Mouse (Mus musculus) embryo, embryonic 9.5 days (tissue): Measurements from ENCODE around the gene Gm20498.
A peak's percentile ranks its signal among the peaks of the same experiment; 100 is the strongest.
"Not testable (repeated sequence)": the region's sequence is repeated elsewhere in the genome, so short reads cannot be mapped to it uniquely, and the experiment has no call there.

ENCODE experiments used
- DNase-seq: peaks from one replicate; pipeline ENCODE4 v3.0.0-alpha.2; 2017; ENCODE audit errors: extremely low spot score

The Gm20498 gene

DNA sequence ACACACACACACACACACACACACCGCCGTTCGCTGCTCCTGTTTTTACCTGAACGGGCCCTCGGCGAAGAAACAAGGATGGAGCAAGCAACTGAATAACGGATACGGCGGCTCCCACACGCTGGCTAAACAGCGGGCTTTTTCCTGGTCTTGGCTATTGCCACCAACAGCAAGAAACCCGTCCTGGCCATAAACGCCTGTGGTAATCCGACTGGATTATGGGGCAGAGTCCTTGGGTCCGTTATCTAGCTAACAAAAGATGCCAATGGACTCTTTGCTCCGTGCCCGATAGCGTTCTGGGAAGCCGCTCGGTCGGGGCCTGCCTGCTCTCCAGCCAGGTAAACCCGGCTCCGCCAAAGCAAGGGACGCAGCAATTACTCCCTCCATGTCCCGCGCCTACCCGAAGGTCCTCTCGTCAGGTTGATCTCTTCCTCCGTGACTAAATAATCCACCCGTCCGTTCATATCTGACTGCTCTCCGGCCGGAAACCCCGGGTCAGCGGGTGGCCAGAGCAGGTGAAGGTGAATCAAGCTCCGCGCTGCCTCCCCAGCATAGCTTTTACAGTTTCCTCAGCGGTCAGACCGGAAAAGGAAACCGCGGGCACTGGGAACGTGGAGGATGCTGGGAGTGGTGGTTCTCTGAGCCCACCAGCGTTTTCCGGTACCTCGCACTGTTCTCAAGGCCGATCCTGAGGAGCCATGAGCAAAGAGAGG, at the start of gene Gm20498, which contains the start of gene Synj2bp:
Gene Gm20498, minus strand, starts transcription at position 590 of the 713 bp plus-strand sequence.
Gene Synj2bp, minus strand, starts transcription at position 596 of the 713 bp plus-strand sequence.
- DNase-seq, result peak; percentile 86

GRCm38 (mm10) chr12:81568374-81568773, 35.7 kb upstream of the Gm20498 start, which contains the start of gene Adam21:
Adam21 (minus strand) TSS chr12:81568474.
- DNase-seq, result no peak

- DNase-seq, result no peak
These were observed 35.2 kb upstream of the Gm20498 start for GRCm38 (mm10) chr12:81567931-81568330.

- DNase-seq, result no peak
These were observed 31.5 kb upstream of the Gm20498 start for GRCm38 (mm10) chr12:81564173-81564572.

GRCm38 (mm10) chr12:81549286-81549685, 16.6 kb upstream of the Gm20498 start:
- DNase-seq, result no peak

GRCm38 (mm10) chr12:81547163-81547562, 14.5 kb upstream of the Gm20498 start:
- DNase-seq, result no peak

- no peak for DNase-seq
These were observed 319 bp upstream of the Gm20498 start for GRCm38 (mm10) chr12:81533029-81533419.

DNA sequence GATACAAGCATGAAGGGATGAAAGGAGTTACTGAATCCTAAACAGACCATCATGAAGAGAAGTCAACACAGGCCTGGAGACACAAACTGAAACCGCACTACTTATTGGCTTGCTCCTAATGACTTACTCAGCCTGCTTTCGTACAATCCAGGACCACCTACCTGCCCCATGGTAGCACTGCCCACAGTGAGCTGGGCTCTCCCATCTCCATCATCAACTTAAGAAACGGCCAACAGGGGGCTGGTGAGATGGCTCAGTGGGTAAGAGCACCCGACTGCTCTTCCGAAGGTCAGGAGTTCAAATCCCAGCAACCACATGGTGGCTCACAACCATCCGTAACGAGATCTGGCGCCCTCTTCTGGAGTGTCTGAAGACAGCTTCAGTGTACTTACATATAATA, 2.1 kb downstream of the Gm20498 start:
- DNase-seq, result peak; percentile 2

DNA sequence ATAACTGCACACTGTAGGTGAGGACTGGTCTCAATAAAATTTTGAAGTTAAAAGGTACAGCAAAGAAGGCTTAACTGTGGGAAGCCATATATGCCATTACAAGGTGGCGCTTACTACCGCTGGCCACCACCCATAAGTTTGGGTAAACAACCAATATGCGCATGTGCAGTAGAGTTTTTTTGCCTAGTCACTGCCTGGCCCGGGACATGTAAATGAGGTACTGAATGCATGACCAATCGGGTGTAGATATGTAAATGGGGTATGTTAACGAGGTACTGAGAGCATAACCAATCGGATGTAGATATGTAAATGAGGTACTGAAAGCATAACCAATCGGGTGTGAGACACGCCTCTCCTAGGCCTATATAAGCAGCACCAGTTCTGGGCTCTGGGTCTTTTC, 35.8 kb downstream of the Gm20498 start:
- DNase-seq, result not testable (repeated sequence)

DNA sequence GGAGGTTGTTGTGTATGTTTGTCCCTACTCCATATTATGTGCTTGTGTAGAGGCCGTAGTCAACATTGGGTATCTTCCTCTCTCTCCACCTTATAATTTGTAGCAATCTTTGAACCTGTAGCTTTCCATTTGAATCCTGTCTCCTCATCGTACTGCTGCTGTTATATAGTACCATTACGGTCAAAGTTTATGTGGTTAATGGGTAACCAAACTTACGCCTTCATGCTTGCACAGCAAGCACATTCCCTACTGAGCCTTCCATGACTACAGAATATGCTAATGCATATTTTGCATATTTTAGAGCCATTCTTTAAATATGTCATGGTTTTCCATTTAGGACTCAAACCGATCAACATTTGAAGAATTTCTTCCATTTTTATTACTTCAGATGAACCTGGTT, 42.2 kb downstream of the Gm20498 start:
- DNase-seq, result no peak

GRCm38 (mm10) chr12:81485311-81485710, 47.4 kb downstream of the Gm20498 start:
- no peak for DNase-seq

GRCm38 (mm10) chr12:81484727-81485191, 47.9 kb downstream of the Gm20498 start, which contains the start of gene Cox16:
Cox16 (minus strand) TSS chr12:81485127.
- DNase-seq, result peak; percentile 93

DNA sequence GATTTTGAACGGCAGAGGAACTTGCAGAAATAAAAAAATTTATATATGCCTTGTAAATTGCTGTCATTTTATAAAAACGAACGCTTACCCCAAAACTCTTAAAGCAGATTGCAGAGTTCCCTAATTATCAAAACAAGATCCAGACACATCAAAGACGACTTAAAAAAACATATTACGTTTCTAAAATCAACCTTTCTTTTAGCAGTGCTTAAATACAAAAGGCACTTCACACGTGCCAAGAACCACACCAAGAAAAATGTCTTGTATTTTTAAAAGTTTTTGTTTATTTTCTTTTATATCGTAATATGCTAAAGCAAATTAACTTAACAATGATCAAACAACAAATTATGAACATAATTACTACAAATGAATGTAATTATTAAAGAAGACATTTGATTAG, 48.5 kb downstream of the Gm20498 start:
- DNase-seq, result no peak

DNA sequence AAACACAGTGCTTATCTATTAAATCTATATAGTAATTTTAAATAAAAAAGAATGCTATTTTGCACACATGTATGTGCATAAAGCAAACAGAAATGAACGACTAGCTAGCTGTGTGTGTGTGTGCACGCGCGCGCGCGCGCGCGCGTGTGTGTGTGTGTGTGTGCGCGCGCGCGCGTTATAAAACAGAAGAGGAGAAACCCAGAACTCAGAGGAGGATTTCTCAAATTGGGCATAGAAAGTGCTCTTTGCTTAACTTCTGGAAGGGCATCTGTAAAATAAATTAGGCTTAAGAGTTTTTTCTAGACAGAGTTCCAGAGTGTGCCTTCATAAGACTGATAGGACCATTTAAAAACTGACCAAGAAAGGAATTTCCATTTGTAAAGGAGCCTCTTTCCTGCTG, 49.0 kb downstream of the Gm20498 start:
- DNase-seq, result peak; percentile 55

DNA sequence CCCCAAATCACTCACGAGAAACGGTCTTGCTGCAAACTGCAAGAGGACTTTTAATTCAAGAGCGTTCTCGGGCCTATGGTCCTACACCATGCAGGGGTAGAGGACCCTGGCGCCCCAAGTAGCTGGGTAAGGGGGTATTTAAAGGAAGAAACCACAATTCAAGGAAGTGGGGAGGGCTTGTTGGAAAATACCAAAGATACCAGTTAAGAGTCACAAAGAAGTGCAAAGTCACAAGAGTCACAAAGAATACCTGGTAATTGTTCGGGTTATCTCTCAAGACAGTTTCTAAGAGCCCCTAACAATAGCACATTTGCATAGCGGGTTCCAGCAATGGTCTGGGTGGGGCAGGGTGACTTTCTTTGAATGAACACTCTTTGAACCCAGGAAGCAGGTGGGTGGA, 73.7 kb downstream of the Gm20498 start:
- not testable (repeated sequence) for DNase-seq

DNA sequence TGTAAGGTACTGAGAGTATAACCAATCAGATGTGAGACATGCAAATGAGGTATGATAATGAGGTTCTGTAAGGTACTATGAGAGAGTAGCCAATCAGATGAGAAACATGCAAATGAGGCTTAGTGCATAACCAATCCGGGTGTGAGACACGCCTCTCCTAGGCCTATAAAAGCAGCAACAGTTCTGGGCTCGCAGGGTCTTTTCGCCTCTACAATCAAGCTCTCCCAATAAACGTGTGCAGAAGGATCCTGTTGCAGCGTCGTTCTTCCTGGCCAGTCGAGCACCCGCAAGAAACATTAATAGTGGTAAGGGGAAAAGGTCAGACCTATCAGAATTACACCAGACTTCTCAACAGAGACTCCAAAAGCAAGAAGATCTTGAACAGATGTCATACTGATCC, 93.7 kb downstream of the Gm20498 start:
- not testable (repeated sequence) for DNase-seq

DNA sequence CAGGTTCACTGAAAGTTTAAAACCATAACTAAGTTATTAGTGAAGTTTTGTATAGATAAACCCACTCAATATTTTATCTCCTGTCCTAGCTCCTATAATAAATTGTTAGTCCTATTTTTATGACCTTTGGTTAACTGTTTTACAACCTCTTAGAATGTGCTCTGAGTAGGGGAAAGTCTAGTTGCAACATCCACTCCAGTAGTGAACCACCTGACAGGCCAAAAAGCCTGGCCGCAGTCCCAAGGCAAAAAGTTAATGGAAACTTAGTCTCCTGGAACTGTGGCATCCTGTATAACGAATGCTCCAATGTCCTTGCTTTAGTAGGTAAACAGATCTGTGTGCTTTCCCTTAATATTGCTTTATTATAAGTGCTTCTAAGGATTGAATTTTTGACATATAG, 97.9 kb downstream of the Gm20498 start:
- DNase-seq, result not testable (repeated sequence)

DNA sequence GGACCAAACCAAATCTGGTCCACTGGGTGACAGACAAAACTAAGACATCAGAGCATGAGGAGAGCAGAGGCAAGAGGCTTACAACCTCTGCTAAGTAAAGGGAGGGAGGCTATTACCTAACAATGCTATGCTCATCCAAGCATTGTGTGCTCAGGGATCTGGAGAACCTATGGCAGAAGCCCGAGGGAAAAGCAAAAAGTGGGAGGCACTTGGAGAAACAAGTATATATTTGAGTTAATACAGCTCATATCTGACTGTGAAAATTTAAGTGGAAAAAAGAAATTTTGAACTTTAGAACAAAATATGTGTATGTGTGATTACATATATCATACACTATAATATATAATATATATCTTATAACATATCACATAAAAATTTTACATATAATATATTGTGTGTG, 110.9 kb downstream of the Gm20498 start, which contains the start of gene Adam4:
Gene Adam4, minus strand, starts transcription at position 101 of the 400 bp plus-strand sequence.
- DNase-seq, result no peak

DNA sequence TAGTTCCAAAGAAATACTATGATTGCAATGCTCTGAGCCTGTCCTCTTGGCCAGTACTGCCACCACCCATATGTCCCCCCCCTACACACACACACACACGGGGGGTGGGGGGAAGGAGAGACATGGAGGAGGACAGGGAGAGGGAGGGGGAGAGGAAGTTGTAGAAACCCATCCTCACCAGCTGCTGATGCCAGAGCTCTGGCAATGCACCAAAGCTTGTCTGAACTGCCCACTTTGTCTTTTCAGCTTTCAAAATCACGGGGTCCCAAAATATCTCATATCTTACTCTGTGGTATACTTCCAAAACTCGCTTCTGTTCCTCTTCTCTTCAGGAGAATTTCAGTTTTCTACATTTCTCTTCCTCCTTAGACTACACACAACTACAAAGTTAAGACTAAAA, 119.5 kb downstream of the Gm20498 start:
- DNase-seq, result no peak

- DNase-seq, result no peak
These were observed 123.7 kb downstream of the Gm20498 start for GRCm38 (mm10) chr12:81408966-81409365.

GRCm38 (mm10) chr12:81402187-81402586, 130.5 kb downstream of the Gm20498 start:
- DNase-seq, result peak; percentile 68

DNA sequence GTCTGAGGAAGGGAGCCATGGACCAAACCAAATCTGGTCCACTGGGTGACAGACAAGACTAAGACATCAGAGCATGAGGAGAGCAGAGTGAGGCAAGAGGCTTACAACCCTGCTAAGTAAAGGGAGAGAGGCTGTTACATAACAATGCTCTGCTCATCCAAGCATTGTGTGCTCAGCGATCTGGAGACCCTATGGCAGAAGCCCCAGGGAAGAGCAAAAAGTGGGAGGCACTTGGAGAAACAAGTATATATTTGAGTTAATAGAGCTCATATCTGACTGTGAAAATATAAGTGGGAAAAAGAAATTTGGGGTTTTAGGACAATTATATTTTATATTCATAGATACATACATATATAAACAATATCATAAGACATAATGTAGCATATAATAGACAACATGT, 153.3 kb downstream of the Gm20498 start, which contains the start of gene Gm4787:
Gene Gm4787, minus strand, starts transcription at position 101 of the 400 bp plus-strand sequence.
- not testable (repeated sequence) for DNase-seq

GRCm38 (mm10) chr12:81333841-81334240, 198.9 kb downstream of the Gm20498 start:
- no peak for DNase-seq
